Mouse (Mus musculus): ENCODE results near the gene Cel. TPM values are rescaled to one million over a fixed set of nuclear protein-coding genes. Genes with fewer than 3 reads are reported as not detected.
A peak's percentile ranks its signal among the peaks of the same experiment; 100 is the strongest.

Cel gene
- polyA plus RNA-seq, 1 experiment from 2014 or later, result not detected

GRCm38 (mm10) chr2:28546560-28546959, 16.6 kb downstream of the Cel start:
- Histone ChIP-seq H3K4me1 (peaks cover 4% of the 10 kb centered on the region; the same call in 1 of the 2 replicates), H3K4me2 (no peak overlapping the region), H3K9me3 (no peaks in the 10 kb centered on the region), H3K27me3 (no peaks in the 10 kb centered on the region), H3K4me3 (no peak overlapping the region), H3K9ac (no peak overlapping the region), H3K36me3 (peaks cover 94% of the 10 kb centered on the region), H3K27ac (no peak overlapping the region)
- WGBS, result 71% methylated on average over 6 of the region's 6 CpGs
- no peak for ATAC-seq (ENCODE audit: insufficient number of reproducible peaks, low FRiP score, low TSS enrichment, low read depth)

- H3K4me1 ChIP-seq, result peaks cover 4% of the 10 kb centered on the region; the same call in 1 of the 2 replicates
- H3K36me3 ChIP-seq, result peaks cover 92% of the 10 kb centered on the region
- no peak overlapping the region for H3K9ac ChIP-seq
- no peak for ATAC-seq (ENCODE audit: insufficient number of reproducible peaks, low FRiP score, low TSS enrichment, low read depth)
- no peak overlapping the region for H3K4me2 ChIP-seq
- H3K9me3 ChIP-seq, result no peaks in the 10 kb centered on the region
- H3K27ac ChIP-seq, result no peak overlapping the region
- H3K4me3 ChIP-seq, result no peak overlapping the region
- no peaks in the 10 kb centered on the region for H3K27me3 ChIP-seq
These were observed 17.2 kb downstream of the Cel start for GRCm38 (mm10) chr2:28545976-28546375.

- H3K27ac ChIP-seq, result no peak overlapping the region
- no peak for ATAC-seq (ENCODE audit: insufficient number of reproducible peaks, low FRiP score, low TSS enrichment, low read depth)
- no peak overlapping the region for H3K4me3 ChIP-seq
- no peak overlapping the region for H3K9ac ChIP-seq
- peaks cover 77% of the 10 kb centered on the region for H3K36me3 ChIP-seq
- no peaks in the 10 kb centered on the region for H3K9me3 ChIP-seq
- 86% methylated on average over 8 of the region's 8 CpGs for WGBS
- H3K4me2 ChIP-seq, result no peak overlapping the region
- no peaks in the 10 kb centered on the region for H3K27me3 ChIP-seq
- H3K4me1 ChIP-seq, result peaks cover 17% of the 10 kb centered on the region
These were observed 19.3 kb downstream of the Cel start for GRCm38 (mm10) chr2:28543894-28544293.

- Histone ChIP-seq H3K4me2 (no peak overlapping the region), H3K4me1 (peaks cover 43% of the 10 kb centered on the region), H3K4me3 (no peak overlapping the region), H3K36me3 (peaks cover 50% of the 10 kb centered on the region), H3K9me3 (no peaks in the 10 kb centered on the region), H3K27me3 (no peaks in the 10 kb centered on the region), H3K9ac (no peak overlapping the region), H3K27ac (no peak overlapping the region)
- no peak for ATAC-seq (ENCODE audit: insufficient number of reproducible peaks, low FRiP score, low TSS enrichment, low read depth)
- WGBS, result 83% methylated on average over 8 of the region's 8 CpGs
These were observed 22.5 kb downstream of the Cel start for GRCm38 (mm10) chr2:28540587-28541227.

GRCm38 (mm10) chr2:28539949-28540348, 23.3 kb downstream of the Cel start:
- no peaks in the 10 kb centered on the region for H3K9me3 ChIP-seq
- no peak overlapping the region for H3K9ac ChIP-seq
- peaks cover 51% of the 10 kb centered on the region for H3K4me1 ChIP-seq
- WGBS, result 70% methylated on average over 2 of the region's 2 CpGs
- H3K36me3 ChIP-seq, result peaks cover 42% of the 10 kb centered on the region
- peak overlapping the region; percentile 78; the same call in 1 of the 2 replicates for H3K27ac ChIP-seq
- ATAC-seq (ENCODE audit: insufficient number of reproducible peaks, low FRiP score, low TSS enrichment, low read depth), result no peak
- H3K4me2 ChIP-seq, result no peak overlapping the region
- no peaks in the 10 kb centered on the region for H3K27me3 ChIP-seq
- no peak overlapping the region for H3K4me3 ChIP-seq

GRCm38 (mm10) chr2:28539206-28539605, 24.0 kb downstream of the Cel start:
- Histone ChIP-seq H3K4me1 (peaks cover 58% of the 10 kb centered on the region), H3K4me3 (no peak overlapping the region), H3K9ac (no peak overlapping the region), H3K27ac (peak overlapping the region; percentile 78), H3K36me3 (peaks cover 35% of the 10 kb centered on the region), H3K4me2 (no peak overlapping the region), H3K27me3 (no peaks in the 10 kb centered on the region), H3K9me3 (no peaks in the 10 kb centered on the region)
- whole genome bisulfite sequencing, result 38% methylated on average over 7 of the region's 7 CpGs
- peak; percentile 51; the same call in 1 of the 2 replicates for ATAC-seq (ENCODE audit: insufficient number of reproducible peaks, low FRiP score, low TSS enrichment, low read depth)

GRCm38 (mm10) chr2:28538817-28539128, 24.4 kb downstream of the Cel start:
- peaks cover 62% of the 10 kb centered on the region for H3K4me1 ChIP-seq
- no peaks in the 10 kb centered on the region for H3K9me3 ChIP-seq
- no peaks in the 10 kb centered on the region for H3K27me3 ChIP-seq
- no peak overlapping the region for H3K4me3 ChIP-seq
- WGBS, result 47% methylated on average over 1 of the region's 1 CpGs
- peaks cover 31% of the 10 kb centered on the region for H3K36me3 ChIP-seq
- H3K9ac ChIP-seq, result no peak overlapping the region
- no peak overlapping the region for H3K4me2 ChIP-seq
- ATAC-seq (ENCODE audit: insufficient number of reproducible peaks, low FRiP score, low TSS enrichment, low read depth), result no peak; the same call in 1 of the 2 replicates
- peak overlapping the region; percentile 78 for H3K27ac ChIP-seq

- 71% methylated on average over 8 of the region's 8 CpGs for WGBS
- H3K9ac ChIP-seq, result no peak overlapping the region
- H3K9me3 ChIP-seq, result no peaks in the 10 kb centered on the region
- peak overlapping the region; percentile 78 for H3K27ac ChIP-seq
- H3K27me3 ChIP-seq, result no peaks in the 10 kb centered on the region
- no peak overlapping the region for H3K4me3 ChIP-seq
- H3K4me2 ChIP-seq, result no peak overlapping the region
- H3K4me1 ChIP-seq, result peaks cover 68% of the 10 kb centered on the region
- ATAC-seq (ENCODE audit: insufficient number of reproducible peaks, low FRiP score, low TSS enrichment, low read depth), result no peak
- H3K36me3 ChIP-seq, result peaks cover 25% of the 10 kb centered on the region
These were observed 25.0 kb downstream of the Cel start for GRCm38 (mm10) chr2:28537995-28538816.

GRCm38 (mm10) chr2:28537634-28537920, 25.6 kb downstream of the Cel start:
- no peak overlapping the region for H3K4me2 ChIP-seq
- ATAC-seq (ENCODE audit: insufficient number of reproducible peaks, low FRiP score, low TSS enrichment, low read depth), result no peak
- H3K27ac ChIP-seq, result no peak overlapping the region
- WGBS, result 51% methylated on average over 4 of the region's 4 CpGs
- peaks cover 20% of the 10 kb centered on the region for H3K36me3 ChIP-seq
- peaks cover 74% of the 10 kb centered on the region for H3K4me1 ChIP-seq
- no peaks in the 10 kb centered on the region for H3K27me3 ChIP-seq
- no peak overlapping the region for H3K4me3 ChIP-seq
- H3K9ac ChIP-seq, result no peak overlapping the region
- no peaks in the 10 kb centered on the region for H3K9me3 ChIP-seq

- ATAC-seq (ENCODE audit: insufficient number of reproducible peaks, low FRiP score, low TSS enrichment, low read depth), result no peak
- peaks cover 14% of the 10 kb centered on the region for H3K36me3 ChIP-seq
- H3K27me3 ChIP-seq, result no peaks in the 10 kb centered on the region
- no peak overlapping the region for H3K9ac ChIP-seq
- no peaks in the 10 kb centered on the region for H3K9me3 ChIP-seq
- H3K4me1 ChIP-seq, result peaks cover 80% of the 10 kb centered on the region
- no peak overlapping the region for H3K4me3 ChIP-seq
- peak overlapping the region; percentile 87; the same call in 1 of the 2 replicates for H3K27ac ChIP-seq
- no peak overlapping the region for H3K4me2 ChIP-seq
- WGBS, result 75% methylated on average over 11 of the region's 11 CpGs
These were observed 26.2 kb downstream of the Cel start for GRCm38 (mm10) chr2:28536766-28537633.

- H3K4me3 ChIP-seq, result no peak overlapping the region
These were observed 27.0 kb downstream of the Cel start for GRCm38 (mm10) chr2:28536166-28536565.

GRCm38 (mm10) chr2:28535650-28536049, 27.6 kb downstream of the Cel start:
- no peak overlapping the region for H3K9ac ChIP-seq
- peaks cover 3% of the 10 kb centered on the region for H3K36me3 ChIP-seq

More at GRCm38 (mm10) chr2:28536166-28536565, 27.0 kb downstream of the Cel start:
- H3K27me3 ChIP-seq, result no peaks in the 10 kb centered on the region
- ATAC-seq (ENCODE audit: insufficient number of reproducible peaks, low FRiP score, low TSS enrichment, low read depth), result no peak
- no peak overlapping the region for H3K9ac ChIP-seq
- peaks cover 6% of the 10 kb centered on the region for H3K36me3 ChIP-seq
- no peaks in the 10 kb centered on the region for H3K9me3 ChIP-seq
- H3K4me2 ChIP-seq, result peak overlapping the region; percentile 76; the same call in 1 of the 2 replicates
- peaks cover 80% of the 10 kb centered on the region for H3K4me1 ChIP-seq
- WGBS, result 39% methylated on average over 4 of the region's 4 CpGs
- peak overlapping the region; percentile 87 for H3K27ac ChIP-seq

More at GRCm38 (mm10) chr2:28535650-28536049, 27.6 kb downstream of the Cel start:
- Histone ChIP-seq H3K27me3 (no peaks in the 10 kb centered on the region), H3K4me2 (peak overlapping the region; percentile 76; the same call in 1 of the 2 replicates), H3K9me3 (no peaks in the 10 kb centered on the region), H3K4me3 (peak overlapping the region; percentile 84), H3K4me1 (peaks cover 83% of the 10 kb centered on the region), H3K27ac (peak overlapping the region; percentile 87)
- no peak for ATAC-seq (ENCODE audit: insufficient number of reproducible peaks, low FRiP score, low TSS enrichment, low read depth)
- WGBS, result 26% methylated on average over 7 of the region's 7 CpGs
